Mouse (Mus musculus): Measurements from ENCODE around the gene Lcn5. TPM values are rescaled to one million over a fixed set of nuclear protein-coding genes. Genes with fewer than 3 reads are reported as not detected.

Gene Lcn5
- total RNA-seq (2021) = not detected
- long read RNA-seq, experiment 1 = 0 reads
- long read RNA-seq, experiment 2 = 0 reads

DNA sequence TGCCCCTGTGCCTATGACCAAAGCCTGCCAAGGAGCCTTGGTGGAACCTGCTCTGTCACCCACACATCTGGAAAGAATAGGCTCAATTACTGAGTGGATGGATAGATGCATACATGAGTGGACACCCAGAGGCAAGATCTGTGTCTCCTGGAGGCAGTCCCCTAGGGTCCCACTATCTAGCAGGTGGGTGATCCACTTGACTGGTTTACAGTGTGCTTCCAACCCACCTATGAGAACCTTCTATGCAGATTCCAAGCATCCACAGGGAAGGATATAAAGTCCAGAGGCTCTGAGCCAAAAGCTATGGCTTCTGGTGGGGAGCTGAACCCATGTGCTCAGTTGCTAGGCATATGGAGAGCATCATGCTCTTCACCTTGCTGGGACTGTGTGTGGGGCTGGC is at the start of gene Lcn5:
Gene Lcn5, plus strand, starts transcription at position 301 of the 400 bp plus-strand sequence.
- DNase-seq = no peak

- no peak for DNase-seq
Measured at GRCm38 (mm10) chr2:25608671-25609070, 49.1 kb upstream of the Lcn5 start.

DNA sequence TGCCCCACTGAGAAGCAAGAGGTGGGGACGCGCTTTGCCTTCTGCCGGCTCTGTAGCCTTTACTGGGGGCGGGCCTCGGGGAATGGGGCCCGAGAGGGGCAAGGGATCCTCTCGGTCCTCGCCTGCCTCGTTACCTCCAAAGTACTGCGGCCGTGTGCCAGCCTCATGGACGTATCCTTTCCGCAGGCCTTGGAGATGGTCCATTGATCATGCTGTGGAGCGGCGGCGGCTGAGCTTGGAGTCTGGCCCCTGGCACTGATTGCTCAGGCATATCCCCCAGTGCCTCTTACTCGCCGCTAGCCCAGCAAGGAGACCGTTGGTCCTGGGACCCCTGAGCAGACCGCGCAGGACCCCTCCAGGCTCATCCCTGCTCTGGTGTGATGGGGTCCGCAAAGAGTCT is 41.4 kb upstream of the Lcn5 start:
- DNase-seq = no peak

DNA sequence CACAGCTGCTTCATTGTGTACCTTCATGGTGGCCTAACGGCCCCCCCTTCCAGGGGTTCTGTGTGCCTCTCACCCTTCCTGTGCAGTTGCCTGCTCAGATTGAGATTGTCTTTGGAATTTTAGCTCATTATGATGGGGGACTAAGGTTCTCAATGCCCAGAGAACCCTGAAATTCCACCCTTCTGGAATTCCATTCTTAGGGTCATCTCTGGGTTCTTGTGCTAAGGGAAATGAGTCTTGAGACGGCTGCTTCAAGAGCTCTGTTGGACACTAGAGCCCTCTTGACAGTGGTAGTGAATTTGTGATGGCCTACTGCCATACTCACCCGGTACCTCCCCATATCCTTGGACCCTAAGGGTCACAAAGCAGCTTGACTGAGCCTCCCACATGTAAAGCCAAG is 40.2 kb upstream of the Lcn5 start, which contains the start of gene Ccdc183:
Gene Ccdc183, minus strand, starts transcription at position 101 of the 400 bp plus-strand sequence.
- no peak for DNase-seq

DNA sequence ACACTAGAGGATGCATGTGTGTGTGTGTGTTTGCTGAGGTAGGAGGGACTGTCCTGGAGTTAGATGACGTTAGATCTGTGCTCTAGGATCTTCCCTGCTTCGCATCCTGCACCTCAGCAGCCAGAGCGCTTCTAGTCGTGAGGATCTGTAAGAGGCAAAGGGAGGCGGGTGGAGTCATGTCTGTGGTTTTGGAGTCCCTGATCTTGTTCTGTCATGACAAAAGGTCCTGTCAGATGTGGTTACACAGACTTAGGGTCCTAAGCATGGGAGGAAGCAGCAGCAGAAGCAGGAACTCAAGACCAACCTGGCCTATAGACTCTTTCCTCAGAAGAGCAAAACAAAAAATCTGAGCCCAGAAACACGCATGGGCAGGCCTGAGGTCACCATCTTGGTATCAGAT is 37.4 kb upstream of the Lcn5 start:
- DNase-seq = no peak

- no peak for DNase-seq
Measured at GRCm38 (mm10) chr2:25620852-25621228, 36.9 kb upstream of the Lcn5 start.

- DNase-seq = peak; percentile 95 to 97
Measured at GRCm38 (mm10) chr2:25621229-25622200, 36.2 kb upstream of the Lcn5 start, which contains the start of gene Tmem141. Gene Tmem141 (minus strand): TSS chr2:25622005.

- DNase-seq = no peak
Measured at GRCm38 (mm10) chr2:25625986-25626385, 31.8 kb upstream of the Lcn5 start.

GRCm38 (mm10) chr2:25627811-25628210 is 29.9 kb upstream of the Lcn5 start, which contains the start of gene Fcna:
Gene Fcna (minus strand): TSS chr2:25628030.
- no peak for DNase-seq

DNA sequence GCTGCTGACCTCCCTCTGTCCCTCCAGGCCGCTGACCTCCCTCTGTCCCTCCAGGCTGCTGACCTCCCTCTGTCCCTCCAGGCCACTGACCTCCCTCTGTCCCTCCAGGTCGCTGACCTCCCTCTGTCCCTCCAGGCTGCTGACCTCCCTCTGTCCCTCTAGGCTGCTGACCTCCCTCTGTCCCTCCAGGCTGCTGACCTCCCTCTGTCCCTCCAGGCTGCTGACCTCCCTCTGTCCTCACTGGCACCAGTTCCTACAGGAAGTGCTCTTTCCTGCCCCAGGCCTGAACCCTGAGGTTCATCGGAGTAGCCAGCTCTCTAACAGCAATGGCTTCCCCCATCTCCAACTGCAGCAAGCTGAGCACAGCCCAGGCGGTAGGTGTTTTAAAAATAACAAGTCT is 29.0 kb upstream of the Lcn5 start:
- DNase-seq = peak; percentile 42 to 53

DNA sequence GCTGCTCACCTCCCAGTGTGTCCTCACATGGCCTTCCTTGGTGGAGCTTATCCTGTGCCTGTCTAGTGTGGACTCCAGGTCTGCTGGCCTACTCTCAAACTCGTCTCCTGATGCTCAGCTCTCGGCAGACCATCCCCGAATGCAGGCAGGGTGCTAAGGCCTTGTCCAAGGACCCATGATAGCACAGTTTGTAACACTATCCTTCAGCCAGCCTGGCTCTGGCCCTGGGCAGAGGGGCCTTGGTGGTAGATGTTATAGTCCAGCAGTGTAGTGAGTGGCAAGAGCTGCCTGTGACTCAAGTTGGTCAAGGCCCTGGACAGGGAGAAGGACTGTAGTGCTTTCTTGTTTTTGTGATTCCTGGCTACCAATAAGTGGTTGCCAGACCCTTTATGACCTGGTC is 24.1 kb upstream of the Lcn5 start:
- DNase-seq = peak; percentile 49 to 75

GRCm38 (mm10) chr2:25634046-25634445 is 23.7 kb upstream of the Lcn5 start:
- peak; percentile 41 to 59 for DNase-seq

- peak; percentile 66 to 74 for DNase-seq
Measured at GRCm38 (mm10) chr2:25639890-25640289, 17.9 kb upstream of the Lcn5 start.

GRCm38 (mm10) chr2:25652902-25653301 is 4.8 kb upstream of the Lcn5 start, which contains the start of gene Lcn8:
Gene Lcn8 (plus strand): TSS chr2:25653120.
- DNase-seq = no peak

DNA sequence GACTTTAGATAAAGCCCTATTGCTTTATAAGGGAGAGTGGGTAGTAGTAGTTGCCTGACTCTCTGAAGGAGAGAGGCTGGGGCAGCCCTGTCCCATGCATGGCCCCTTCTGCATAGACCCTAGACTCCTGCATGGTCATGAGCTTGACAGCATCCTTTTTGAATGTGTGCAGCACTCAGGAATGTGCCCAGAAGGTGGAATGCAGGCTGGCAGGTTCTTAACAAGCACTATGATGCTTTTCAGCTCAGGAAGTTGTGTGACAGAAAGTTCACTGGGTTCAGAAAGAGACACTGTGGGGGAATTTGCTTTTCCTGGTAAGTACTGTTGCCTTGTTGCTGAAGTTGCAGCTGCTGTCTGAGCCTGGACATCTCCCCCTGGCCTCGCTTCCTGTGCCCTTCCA is 3.2 kb upstream of the Lcn5 start:
- no peak for DNase-seq

DNA sequence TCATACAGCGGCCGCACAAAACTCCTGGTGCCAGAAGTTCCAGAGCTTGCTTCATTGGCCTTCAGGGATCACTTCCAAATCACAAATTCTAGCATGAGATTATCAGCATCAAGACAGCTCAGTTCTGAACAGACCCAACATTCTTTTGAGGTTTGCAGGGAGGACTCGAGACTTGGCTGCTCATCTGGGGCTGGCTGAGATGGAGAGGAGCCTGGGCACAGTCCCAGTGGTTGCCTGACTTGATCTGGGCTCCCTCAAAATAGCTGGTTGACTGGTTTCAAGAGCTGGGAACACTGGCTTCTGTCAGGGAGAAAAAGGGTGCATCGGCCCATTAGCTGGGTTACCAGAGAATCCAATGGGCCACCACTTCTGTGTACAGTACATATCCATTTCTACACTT is 1.1 kb upstream of the Lcn5 start:
- no peak for DNase-seq

- peak; percentile 62 to 66 for DNase-seq
Measured at GRCm38 (mm10) chr2:25657246-25657645, 506 bp upstream of the Lcn5 start.

DNA sequence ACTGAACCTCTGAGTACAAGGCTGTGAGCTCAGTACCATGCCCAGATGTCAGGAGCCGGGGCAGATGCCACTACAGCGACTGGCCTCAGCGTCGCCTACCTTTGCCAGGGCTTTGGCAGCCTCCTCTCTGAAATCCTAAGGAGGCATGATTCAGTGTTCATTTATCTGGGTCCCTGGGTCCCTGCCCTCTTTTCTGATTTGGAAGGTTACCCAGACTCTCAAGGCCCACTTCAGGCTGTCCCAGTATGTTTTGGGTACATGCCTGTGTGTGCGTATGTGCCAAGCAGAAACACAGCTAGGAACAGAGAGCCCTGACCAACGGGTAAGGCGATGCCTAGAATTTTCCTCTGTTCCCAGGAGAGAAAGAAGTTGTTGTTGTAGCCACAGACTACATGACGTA is 2.5 kb downstream of the Lcn5 start:
- peak; percentile 19 to 30 for DNase-seq

DNA sequence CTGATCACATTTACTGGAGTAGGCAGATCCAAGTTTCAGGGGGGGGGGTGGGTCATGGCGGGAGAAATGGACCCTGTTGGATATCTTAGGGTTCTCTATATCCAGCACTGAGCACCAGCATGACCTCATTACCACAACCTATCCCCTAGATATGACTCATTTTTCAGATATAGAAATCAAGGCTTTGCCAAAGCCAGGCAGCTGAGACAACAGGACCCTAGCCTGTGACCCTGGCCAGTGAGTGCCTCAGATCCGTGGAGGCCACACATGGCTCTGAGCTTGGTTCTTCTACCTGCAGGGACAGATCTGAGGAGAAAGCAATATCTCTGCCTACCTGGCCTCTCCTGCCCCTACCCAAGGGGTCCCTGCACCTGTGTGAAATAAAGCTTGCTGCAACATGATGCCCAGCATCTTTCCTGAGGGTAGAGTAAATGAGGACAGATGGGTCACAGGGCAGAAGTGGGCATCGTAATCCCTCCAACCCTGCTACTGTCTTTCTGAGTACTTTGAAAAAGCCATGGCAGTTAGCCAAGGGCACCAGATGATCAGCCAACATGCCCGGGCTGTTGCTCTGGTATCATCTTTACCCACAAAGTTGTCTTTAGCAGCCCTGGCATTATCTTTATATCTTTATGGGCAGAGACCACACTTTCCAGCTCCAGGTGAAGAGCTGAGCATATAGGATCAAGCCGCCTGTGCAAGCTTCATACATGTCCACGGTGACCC is 3.7 kb downstream of the Lcn5 start:
- DNase-seq = peak in 1 of 2 experiments; percentile 44

DNA sequence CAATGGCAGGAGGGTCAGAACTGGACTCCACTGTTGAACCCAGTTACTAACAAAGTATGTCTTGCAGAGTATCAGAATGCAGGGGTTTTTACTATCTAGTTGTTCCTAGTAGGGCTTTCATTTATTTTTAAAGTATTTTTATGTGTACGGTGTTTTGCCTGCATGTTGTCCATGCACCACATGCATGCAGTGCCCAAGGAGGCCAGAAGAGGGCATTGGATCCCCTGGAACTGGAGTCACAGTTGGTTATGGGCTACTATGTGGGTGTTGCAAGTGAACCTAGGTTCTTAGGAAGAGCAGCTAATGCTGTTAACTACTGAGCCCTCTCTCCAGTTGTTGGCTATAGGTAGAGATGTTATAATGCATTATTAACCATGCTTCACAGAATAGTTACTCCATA is 5.8 kb downstream of the Lcn5 start:
- peak; percentile 83 to 84 for DNase-seq

- no peak for DNase-seq
Measured at GRCm38 (mm10) chr2:25664125-25664524, 6.4 kb downstream of the Lcn5 start.

DNA sequence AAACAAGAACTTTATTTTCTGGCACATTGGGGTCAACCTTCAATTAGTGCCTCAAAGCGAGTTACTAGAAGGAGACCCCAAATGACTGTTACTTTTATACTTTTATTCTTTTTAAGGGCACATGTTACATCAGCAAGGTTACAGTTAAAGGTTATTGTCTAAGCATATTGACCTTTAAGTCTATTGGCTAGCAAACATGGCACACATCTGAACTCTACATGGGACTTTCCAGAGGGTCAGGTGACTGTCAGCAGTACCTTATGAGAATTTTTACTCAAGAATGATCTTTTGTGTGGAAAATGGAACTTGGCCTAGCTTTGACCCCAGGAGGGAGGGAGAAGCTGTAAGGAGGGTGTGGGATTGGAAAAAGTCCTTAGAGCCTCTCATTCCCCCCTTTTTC is 8.8 kb downstream of the Lcn5 start:
- no peak for DNase-seq

GRCm38 (mm10) chr2:25676486-25676885 is 18.7 kb downstream of the Lcn5 start, which contains the start of gene Lcn6:
Gene Lcn6 (plus strand): TSS chr2:25676786.
- no peak for DNase-seq

All from adrenal gland, postnatal 36 days (tissue).